Mouse (Mus musculus) NIH3T3 (cell line): ENCODE data around the gene Ubr4.
"Not testable (repeated sequence)": the region's sequence is repeated elsewhere in the genome, so short reads cannot be mapped to it uniquely, and the experiment has no call there.

ENCODE experiments used
- DNase-seq: peaks from one replicate; pipeline ENCODE4 v3.0.0-alpha.2; 2012; ENCODE audit warnings: low read depth

Gene Ubr4

GRCm38 (mm10) chr4:139357211-139357610, 4.8 kb downstream of the Ubr4 start:
- no peak for DNase-seq

GRCm38 (mm10) chr4:139360761-139361548, 8.5 kb downstream of the Ubr4 start:
- DNase-seq, result no peak

- DNase-seq, result no peak
Observed at GRCm38 (mm10) chr4:139367336-139367735, 14.9 kb downstream of the Ubr4 start.

- DNase-seq, result no peak
Observed at GRCm38 (mm10) chr4:139368038-139368437, 15.6 kb downstream of the Ubr4 start.

- DNase-seq, result no peak
Observed at GRCm38 (mm10) chr4:139373130-139373529, 20.7 kb downstream of the Ubr4 start.

- no peak for DNase-seq
Observed at GRCm38 (mm10) chr4:139373531-139373930, 21.1 kb downstream of the Ubr4 start.

- peak; percentile 31 for DNase-seq
Observed at GRCm38 (mm10) chr4:139379719-139380118, 27.3 kb downstream of the Ubr4 start.

- DNase-seq, result peak; percentile 98
Observed at GRCm38 (mm10) chr4:139380207-139380748, 27.9 kb downstream of the Ubr4 start.

GRCm38 (mm10) chr4:139380775-139381451, 28.5 kb downstream of the Ubr4 start:
- peak; percentile 2 for DNase-seq

- no peak for DNase-seq
Observed at GRCm38 (mm10) chr4:139381452-139381845, 29.0 kb downstream of the Ubr4 start.

GRCm38 (mm10) chr4:139382231-139382630, 29.8 kb downstream of the Ubr4 start:
- peak; percentile 2 for DNase-seq

- DNase-seq, result not testable (repeated sequence)
Observed at GRCm38 (mm10) chr4:139385841-139386240, 33.4 kb downstream of the Ubr4 start.

- peak; percentile 73 for DNase-seq
Observed at GRCm38 (mm10) chr4:139386869-139387319, 34.5 kb downstream of the Ubr4 start.

GRCm38 (mm10) chr4:139389557-139389956, 37.1 kb downstream of the Ubr4 start:
- no peak for DNase-seq

- no peak for DNase-seq
Observed at GRCm38 (mm10) chr4:139395431-139395830, 43.0 kb downstream of the Ubr4 start.

- no peak for DNase-seq
Observed at GRCm38 (mm10) chr4:139400487-139400886, 48.1 kb downstream of the Ubr4 start.

GRCm38 (mm10) chr4:139403214-139403613, 50.8 kb downstream of the Ubr4 start:
- no peak for DNase-seq

GRCm38 (mm10) chr4:139411351-139411750, 58.9 kb downstream of the Ubr4 start:
- no peak for DNase-seq

- DNase-seq, result no peak
Observed at GRCm38 (mm10) chr4:139417868-139418267, 65.5 kb downstream of the Ubr4 start.

GRCm38 (mm10) chr4:139421621-139422020, 69.2 kb downstream of the Ubr4 start:
- DNase-seq, result no peak

- peak; percentile 2 for DNase-seq
Observed at GRCm38 (mm10) chr4:139422409-139422808, 70.0 kb downstream of the Ubr4 start.

- DNase-seq, result no peak
Observed at GRCm38 (mm10) chr4:139423270-139423669, 70.9 kb downstream of the Ubr4 start.

GRCm38 (mm10) chr4:139430176-139430575, 77.8 kb downstream of the Ubr4 start:
- peak; percentile 66 for DNase-seq
